Mouse (Mus musculus): ENCODE measurements at regions not wholly inside any gene's neighbourhood (a gene's known extent, or its start where the extent isn't known, plus 50 kb on each side); places are given as distances from the start of the nearest gene placed in this dataset.

DNA sequence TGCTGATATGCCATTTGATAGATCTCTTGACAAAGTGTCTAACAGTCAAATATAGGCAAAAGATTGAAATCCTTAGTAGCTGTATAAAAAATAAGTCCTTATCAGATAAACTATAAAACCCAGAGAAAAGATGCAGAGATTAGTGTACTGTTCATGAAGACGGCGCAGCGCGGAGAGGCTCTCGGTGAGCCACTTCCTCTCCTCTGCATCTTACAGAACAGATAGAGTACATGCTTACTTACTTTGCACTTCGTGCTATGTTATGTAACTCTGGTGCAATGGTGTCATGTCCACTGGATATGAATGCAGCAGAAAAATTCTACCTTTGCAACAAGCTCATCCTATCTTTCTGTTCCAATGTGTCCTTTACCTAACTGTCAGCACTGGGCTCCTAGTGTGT lies 2593.5 kb upstream of the Gm7489 start:
- TF ChIP-seq CTCF (IDR thresholded peaks at IDR 0.05; ENCODE audit: borderline replicate concordance, insufficient read depth, low read length): no peak
- no peak for TF ChIP-seq POLR2A (IDR thresholded peaks at IDR 0.05; ENCODE audit: low read depth, low read length)

Measured in embryonic fibroblast, embryonic 13.5 days (primary cell).